ENCODE assay signal across 24 mouse cellular contexts in the genomic region with DNA sequence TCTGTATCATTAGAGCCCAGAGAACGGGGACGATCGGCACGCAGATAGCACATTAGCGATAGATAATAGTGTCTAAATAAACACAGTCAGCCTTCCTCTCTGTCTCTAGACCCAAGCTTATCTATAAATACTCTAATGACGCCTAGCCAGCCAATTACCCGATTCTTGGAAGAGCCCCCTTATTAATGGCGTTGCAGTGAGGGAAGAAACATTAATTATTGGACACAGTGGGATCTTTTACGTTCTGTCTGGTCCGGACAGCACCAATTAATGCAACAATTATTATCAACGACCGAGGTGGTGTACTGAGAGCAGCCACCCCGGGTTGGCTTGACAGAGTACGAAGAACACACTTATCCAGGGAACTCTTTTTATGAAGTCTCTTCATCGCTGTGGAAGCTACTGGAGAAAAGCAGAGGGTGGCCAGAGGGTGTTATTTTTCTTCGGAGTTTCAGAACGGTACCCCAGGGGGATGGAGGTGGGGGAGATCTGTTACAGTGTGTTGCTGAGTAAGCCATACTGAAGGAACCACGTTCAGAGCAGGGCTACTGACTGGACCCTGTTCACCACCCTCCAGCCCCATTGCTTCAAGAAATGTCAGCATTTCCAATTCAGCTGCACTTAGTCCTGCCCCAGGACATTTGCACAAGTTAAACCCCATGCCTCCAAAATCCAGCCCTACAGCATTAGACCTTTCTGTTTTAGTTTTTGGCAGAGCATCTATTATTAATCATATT.
DNase-seq lines count a peak whose midpoint lies in the region; ATAC-seq and TF ChIP-seq lines count a peak whose summit lies in the region.
"Had no signal": no experiment of that assay in that cellular context is flagged by ENCODE, and none has a peak within 500 bp of the region (broad histone marks: within the 10 kb centered on the region; RNA-seq: fewer than 3 reads in every experiment).

No protein-coding gene starts in this region.

- H3K4me1 ChIP-seq in forebrain, embryonic 11.5 days (replicated peaks; ENCODE audit: control insufficient read depth, insufficient read depth, low read length) = no peaks in the 10 kb centered on the region; the same call in 1 of the 2 replicates
- H3K4me1 ChIP-seq in forebrain, postnatal 0 days (ENCODE audit: insufficient read depth) = no peaks in the 10 kb centered on the region
- H3K4me1 ChIP-seq in neural tube, embryonic 15.5 days = peaks cover 3% of the 10 kb centered on the region
- 0 out of 2 replicates have a peak, but pooled peaks cover 4% of the 10 kb centered on the region for H3K4me1 ChIP-seq in forebrain, embryonic 14.5 days (ENCODE audit: control insufficient read depth, insufficient read depth, low read length)
- H3K4me1 ChIP-seq: heart, embryonic 13.5 days; hindbrain, embryonic 10.5 days; intestine, embryonic 15.5 days; liver, embryonic 13.5 days had no signal

- TF ChIP-seq CTCF in forebrain, postnatal 0 days (IDR thresholded peaks at IDR 0.05; ENCODE audit: low read depth) = no peak

- no peak overlapping the region for H3K4me3 ChIP-seq in forebrain, embryonic 11.5 days (ENCODE audit: low read depth, low read length)
- H3K4me3 ChIP-seq in forebrain, postnatal 0 days (ENCODE audit: low read depth, low read length) = no peak overlapping the region
- H3K4me3 ChIP-seq in neural tube, embryonic 15.5 days (replicated peaks) = no peak overlapping the region
- no peak overlapping the region for H3K4me3 ChIP-seq in forebrain, embryonic 14.5 days (ENCODE audit: low read depth, low read length)
- H3K4me3 ChIP-seq: heart, embryonic 13.5 days; hindbrain, embryonic 10.5 days; hindbrain, embryonic 15.5 days; intestine, embryonic 15.5 days; left cerebral cortex, adult 2 months; liver, embryonic 13.5 days; midbrain, embryonic 15.5 days had no signal

- H3K4me2 ChIP-seq in forebrain, embryonic 11.5 days (ENCODE audit: low read depth, low read length, severe bottlenecking) = no peak overlapping the region
- no peak overlapping the region for H3K4me2 ChIP-seq in forebrain, postnatal 0 days (ENCODE audit: low read depth)
- 0 out of 2 replicates have a peak overlapping the region, but pooled peaks have one; percentile 17 for H3K4me2 ChIP-seq in neural tube, embryonic 15.5 days
- peak overlapping the region; percentile 10; the same call in 1 of the 2 replicates for H3K4me2 ChIP-seq in forebrain, embryonic 14.5 days (ENCODE audit: low read length)
- H3K4me2 ChIP-seq: heart, embryonic 13.5 days; hindbrain, embryonic 15.5 days; intestine, embryonic 15.5 days; liver, embryonic 13.5 days; midbrain, embryonic 15.5 days had no signal

- H3K9me3 ChIP-seq in forebrain, embryonic 11.5 days (ENCODE audit: control insufficient read depth, low read length) = no peaks in the 10 kb centered on the region
- no peaks in the 10 kb centered on the region for H3K9me3 ChIP-seq in forebrain, postnatal 0 days (ENCODE audit: low read length)
- no peaks in the 10 kb centered on the region for H3K9me3 ChIP-seq in neural tube, embryonic 15.5 days (replicated peaks)
- H3K9me3 ChIP-seq in forebrain, embryonic 14.5 days (replicated peaks; ENCODE audit: control insufficient read depth, low read length) = no peaks in the 10 kb centered on the region
- H3K9me3 ChIP-seq: heart, embryonic 13.5 days; hindbrain, embryonic 10.5 days; hindbrain, embryonic 15.5 days; intestine, embryonic 15.5 days; liver, embryonic 13.5 days; midbrain, embryonic 15.5 days had no signal

- no peaks in the 10 kb centered on the region for H3K36me3 ChIP-seq in forebrain, embryonic 11.5 days (ENCODE audit: control insufficient read depth, insufficient read depth, low read length)
- H3K36me3 ChIP-seq in forebrain, postnatal 0 days (ENCODE audit: insufficient read depth) = no peaks in the 10 kb centered on the region
- no peaks in the 10 kb centered on the region for H3K36me3 ChIP-seq in neural tube, embryonic 15.5 days
- H3K36me3 ChIP-seq in forebrain, embryonic 14.5 days (ENCODE audit: control insufficient read depth, insufficient read depth, low read length) = no peaks in the 10 kb centered on the region
- H3K36me3 ChIP-seq: heart, embryonic 13.5 days; hindbrain, embryonic 10.5 days; hindbrain, embryonic 15.5 days; intestine, embryonic 15.5 days; liver, embryonic 13.5 days; midbrain, embryonic 15.5 days had no signal

- no peaks in the 10 kb centered on the region for H3K27me3 ChIP-seq in forebrain, embryonic 11.5 days (ENCODE audit: control insufficient read depth, insufficient read depth, low read length)
- no peaks in the 10 kb centered on the region; the same call in 1 of the 2 replicates for H3K27me3 ChIP-seq in forebrain, postnatal 0 days (ENCODE audit: insufficient read depth, low read length)
- no peaks in the 10 kb centered on the region for H3K27me3 ChIP-seq in neural tube, embryonic 15.5 days (replicated peaks)
- no peaks in the 10 kb centered on the region for H3K27me3 ChIP-seq in forebrain, embryonic 14.5 days (replicated peaks; ENCODE audit: control insufficient read depth, insufficient read depth, low read length)
- H3K27me3 ChIP-seq: heart, embryonic 13.5 days; hindbrain, embryonic 15.5 days; intestine, embryonic 15.5 days; liver, embryonic 13.5 days; midbrain, embryonic 15.5 days had no signal

- 0 out of 2 replicates have a peak, but pooled peaks have one; percentile 30 for ATAC-seq in forebrain, embryonic 11.5 days (replicated peaks; ENCODE audit: low FRiP score)
- no peak for ATAC-seq in forebrain, postnatal 0 days
- no peak for ATAC-seq in neural tube, embryonic 15.5 days (ENCODE audit: low FRiP score)
- ATAC-seq in forebrain, embryonic 14.5 days = peak; percentile 37; the same call in 1 of the 2 replicates
- no peak for ATAC-seq in megakaryocyte, adult 5-6 weeks (ENCODE audit: poor library complexity, severe bottlenecking)
- ATAC-seq: intestine, embryonic 15.5 days; lung, postnatal 0 days; midbrain, embryonic 15.5 days had no signal

- DNase-seq in forebrain, embryonic 11.5 days (ENCODE audit: low spot score) = no peak
- DNase-seq in forebrain, postnatal 0 days = no peak
- DNase-seq in neural tube, embryonic 10.5 days (ENCODE audit: extremely low spot score, low spot score) = no peak
- DNase-seq in forebrain, embryonic 14.5 days (ENCODE audit: low spot score) = peak; percentile 57
- no peak for DNase-seq in kidney, postnatal 25 days
- DNase-seq: adrenal gland, postnatal 14 days; cerebellum, adult 11-12 months; cerebellum, postnatal 10 days; heart, postnatal 10 days; kidney, adult 8-10 months; left cerebral cortex, postnatal 4 days; liver, embryonic 13.5 days; lung, adult 18-20 months; lung, postnatal 4 days; right cerebral cortex, postnatal 14 days had no signal

- H3K9ac ChIP-seq in forebrain, embryonic 11.5 days (ENCODE audit: low read length) = no peak overlapping the region
- H3K9ac ChIP-seq in forebrain, postnatal 0 days = no peak overlapping the region
- H3K9ac ChIP-seq in neural tube, embryonic 15.5 days (replicated peaks) = no peak overlapping the region
- H3K9ac ChIP-seq in forebrain, embryonic 14.5 days (ENCODE audit: low read length) = no peak overlapping the region
- H3K9ac ChIP-seq: heart, embryonic 13.5 days; hindbrain, embryonic 15.5 days; intestine, embryonic 15.5 days; liver, embryonic 13.5 days; midbrain, embryonic 15.5 days had no signal

- H3K27ac ChIP-seq in forebrain, embryonic 11.5 days (ENCODE audit: low read depth, low read length) = no peak overlapping the region
- H3K27ac ChIP-seq in forebrain, postnatal 0 days (ENCODE audit: low read depth, low read length) = no peak overlapping the region
- no peak overlapping the region for H3K27ac ChIP-seq in neural tube, embryonic 15.5 days (replicated peaks)
- H3K27ac ChIP-seq in forebrain, embryonic 14.5 days (ENCODE audit: low read depth, low read length) = no peak overlapping the region
- H3K27ac ChIP-seq: heart, embryonic 13.5 days; hindbrain, embryonic 10.5 days; hindbrain, embryonic 15.5 days; intestine, embryonic 15.5 days; left cerebral cortex, adult 2 months; liver, embryonic 13.5 days; midbrain, embryonic 15.5 days had no signal

- WGBS in forebrain, embryonic 11.5 days = 46% methylated on average over 18 of the region's 18 CpGs
- WGBS in forebrain, postnatal 0 days = 22% methylated on average over 18 of the region's 18 CpGs
- WGBS in neural tube, embryonic 15.5 days = 45% methylated on average over 18 of the region's 18 CpGs
- 22% methylated on average over 18 of the region's 18 CpGs for WGBS in forebrain, embryonic 14.5 days

Comparison
In these comparisons a context has a peak if more than half of its experiments do, and no peak if none do; other contexts are left out.
1. ATAC-seq: peak in forebrain, embryonic 11.5 days (single experiment) and forebrain, embryonic 14.5 days (single experiment); none in forebrain, postnatal 0 days (single experiment), neural tube, embryonic 15.5 days (single experiment) and megakaryocyte, adult 5-6 weeks (single experiment).
2. H3K4me2 ChIP-seq: peak in neural tube, embryonic 15.5 days (single experiment) and forebrain, embryonic 14.5 days (single experiment); none in forebrain, embryonic 11.5 days (single experiment) and forebrain, postnatal 0 days (single experiment).